Mouse (Mus musculus): ENCODE measurements around the gene Gltpd2. TPM values are rescaled to one million over a fixed set of nuclear protein-coding genes. Genes with fewer than 3 reads are reported as not detected.
"Not testable (repeated sequence)": the region's sequence is repeated elsewhere in the genome, so short reads cannot be mapped to it uniquely, and the experiment has no call there.

The Gltpd2 gene
- polyA plus RNA-seq (2012; rRNA removed), result 0.36 TPM in 1 of 2 replicates, not detected in the other

DNA sequence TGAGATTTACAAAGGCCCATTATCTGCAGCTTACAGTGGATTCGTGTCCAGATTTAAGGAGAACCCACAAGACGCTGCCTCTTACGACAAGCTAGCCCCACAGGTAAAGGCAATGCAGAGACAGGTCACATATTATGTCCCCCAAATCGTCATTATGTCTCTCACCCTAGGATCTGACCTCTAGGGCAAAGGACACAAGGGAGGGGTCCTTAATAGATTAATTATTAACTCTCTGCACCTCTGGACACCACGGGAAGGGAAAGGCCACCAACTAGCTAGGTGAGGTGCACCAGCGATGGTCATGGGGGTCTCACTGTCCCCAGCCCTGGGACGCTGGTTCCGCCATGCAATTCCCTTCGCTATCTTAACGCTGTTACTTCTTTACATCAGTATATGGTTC lies at the start of gene Gltpd2:
TSS of gene Gltpd2 (plus strand) at position 274 of the 400 bp plus-strand sequence.
- no peak for DNase-seq (ENCODE audit: low read depth)

GRCm38 (mm10) chr11:70469764-70470163 lies 49.2 kb upstream of the Gltpd2 start:
- DNase-seq (ENCODE audit: low read depth), result no peak

- no peak for DNase-seq (ENCODE audit: low read depth)
These were observed 46.3 kb upstream of the Gltpd2 start for GRCm38 (mm10) chr11:70472716-70473115.

DNA sequence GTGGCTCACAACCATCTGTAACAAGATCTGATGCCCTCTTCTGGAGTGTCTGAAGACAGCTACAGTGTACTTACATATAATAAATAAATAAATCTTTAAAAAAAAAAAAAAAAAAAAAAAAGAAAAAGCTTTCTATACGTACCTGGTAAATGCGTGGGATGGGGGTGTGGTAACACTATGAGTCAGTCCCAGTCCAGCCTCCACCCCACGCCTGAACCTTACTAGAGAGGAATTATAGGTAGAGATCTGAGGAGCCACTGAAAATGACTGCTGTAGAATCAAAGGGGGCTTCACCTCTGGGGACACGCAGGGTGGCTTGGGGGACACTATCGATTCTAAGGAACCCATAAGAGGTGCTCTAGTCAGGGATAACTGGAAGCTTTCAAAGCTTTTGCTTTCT lies 45.7 kb upstream of the Gltpd2 start:
- not testable (repeated sequence) for DNase-seq (ENCODE audit: low read depth)

GRCm38 (mm10) chr11:70474872-70475534 lies 44.0 kb upstream of the Gltpd2 start:
- no peak for DNase-seq (ENCODE audit: low read depth)

GRCm38 (mm10) chr11:70485498-70485897 lies 33.5 kb upstream of the Gltpd2 start:
- DNase-seq (ENCODE audit: low read depth), result no peak

DNA sequence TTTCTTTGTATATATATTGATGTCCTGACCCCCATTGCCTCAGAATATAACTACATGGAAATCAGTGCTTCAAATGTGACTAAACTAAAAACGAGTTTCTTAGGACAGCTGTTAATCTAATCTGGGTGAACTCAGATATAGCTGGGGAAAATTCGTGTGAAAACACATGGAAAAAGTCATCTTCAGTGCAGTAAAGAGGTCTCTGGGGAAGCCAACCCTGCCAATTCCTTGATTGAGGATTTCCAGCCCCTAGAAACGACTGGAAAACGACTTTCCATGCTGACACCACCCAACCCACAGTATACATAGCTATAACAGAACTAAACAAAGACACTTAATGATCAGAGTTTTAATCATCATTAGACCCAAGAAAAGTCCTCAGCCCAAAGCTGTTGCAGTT lies 31.2 kb upstream of the Gltpd2 start:
- DNase-seq (ENCODE audit: low read depth), result no peak

GRCm38 (mm10) chr11:70489138-70489537 lies 29.9 kb upstream of the Gltpd2 start:
- DNase-seq (ENCODE audit: low read depth), result no peak

GRCm38 (mm10) chr11:70489684-70490083 lies 29.3 kb upstream of the Gltpd2 start:
- no peak for DNase-seq (ENCODE audit: low read depth)

DNA sequence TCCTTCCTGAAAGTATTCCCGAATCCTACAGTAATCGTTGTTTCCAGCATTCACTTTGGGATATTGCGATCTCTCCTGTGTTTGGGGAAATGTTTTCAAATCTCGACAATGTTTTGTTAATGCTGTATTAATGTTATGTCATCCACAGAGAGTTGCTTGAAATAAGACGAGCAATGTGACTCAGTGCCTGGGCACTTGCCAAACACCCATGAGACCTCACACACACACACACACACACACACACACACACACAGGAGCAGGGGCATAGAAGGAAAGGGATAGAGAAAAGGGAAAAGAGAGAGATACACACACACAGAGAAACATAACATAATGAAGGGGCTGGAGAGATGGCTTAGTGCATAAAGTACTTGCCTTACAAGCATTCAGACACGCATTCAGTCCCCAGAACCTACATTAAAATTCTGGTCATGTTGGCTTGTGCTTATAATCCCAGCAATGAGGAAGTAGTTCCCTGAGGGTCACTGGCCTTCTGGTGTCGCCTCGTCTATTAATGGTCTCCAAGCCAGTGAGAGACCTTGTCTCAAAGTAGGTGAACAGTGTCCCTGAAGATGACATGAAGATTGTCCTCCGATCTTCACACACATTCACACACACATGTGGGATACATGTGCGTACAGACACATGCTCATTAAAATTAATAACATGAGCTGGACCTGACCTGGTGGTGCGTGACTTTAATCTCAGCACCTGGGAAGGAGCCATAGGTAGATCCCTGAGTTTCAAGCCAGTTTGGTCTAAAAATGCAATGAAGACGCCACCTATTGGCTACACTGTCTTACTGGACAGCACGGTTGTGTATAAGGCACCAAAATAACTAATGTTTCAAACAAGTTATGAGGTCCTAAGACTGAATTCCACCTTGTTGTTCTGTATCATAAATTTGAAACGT lies 19.2 kb upstream of the Gltpd2 start:
- no peak for DNase-seq (ENCODE audit: low read depth)

DNA sequence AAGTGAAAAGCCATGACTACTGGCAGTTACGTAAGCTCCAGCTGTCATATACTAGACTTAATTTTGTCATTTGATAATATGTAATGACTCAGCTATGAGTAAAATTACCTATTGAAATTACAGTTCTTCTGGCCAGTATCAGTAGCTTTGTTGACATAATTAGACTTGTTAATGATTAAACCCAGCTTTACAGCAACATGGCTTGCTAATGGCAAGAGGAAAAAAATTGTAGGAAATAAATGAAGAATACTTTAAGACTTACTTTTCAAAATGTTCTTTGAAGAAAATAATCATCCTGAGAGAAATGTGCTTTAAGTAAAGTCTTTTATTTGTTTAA lies 18.6 kb upstream of the Gltpd2 start:
- no peak for DNase-seq (ENCODE audit: low read depth)

GRCm38 (mm10) chr11:70502018-70502417 lies 17.0 kb upstream of the Gltpd2 start:
- DNase-seq (ENCODE audit: low read depth), result no peak

DNA sequence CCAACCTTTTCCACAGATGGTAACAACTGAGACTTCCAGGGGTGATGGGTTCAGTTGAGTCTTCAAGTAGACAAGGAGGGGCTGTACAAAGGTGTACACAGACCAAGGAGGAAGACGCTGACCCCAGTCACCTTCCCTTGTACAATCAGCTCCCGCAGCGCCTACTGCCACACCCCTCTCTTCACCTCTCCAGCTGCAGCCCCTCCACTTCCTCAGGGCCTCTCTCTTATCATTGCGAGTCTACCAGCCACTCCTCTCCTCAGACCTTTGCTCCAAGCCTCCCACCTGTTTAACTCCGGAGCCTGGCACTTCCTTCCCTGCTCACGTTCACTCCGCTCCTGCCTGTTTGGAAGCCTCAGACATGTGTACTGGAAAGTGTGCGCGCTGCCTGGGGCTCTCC lies 14.0 kb upstream of the Gltpd2 start, which contains the start of gene Tm4sf5:
TSS of gene Tm4sf5 (plus strand) at position 275 of the 400 bp plus-strand sequence.
- no peak for DNase-seq (ENCODE audit: low read depth)

DNA sequence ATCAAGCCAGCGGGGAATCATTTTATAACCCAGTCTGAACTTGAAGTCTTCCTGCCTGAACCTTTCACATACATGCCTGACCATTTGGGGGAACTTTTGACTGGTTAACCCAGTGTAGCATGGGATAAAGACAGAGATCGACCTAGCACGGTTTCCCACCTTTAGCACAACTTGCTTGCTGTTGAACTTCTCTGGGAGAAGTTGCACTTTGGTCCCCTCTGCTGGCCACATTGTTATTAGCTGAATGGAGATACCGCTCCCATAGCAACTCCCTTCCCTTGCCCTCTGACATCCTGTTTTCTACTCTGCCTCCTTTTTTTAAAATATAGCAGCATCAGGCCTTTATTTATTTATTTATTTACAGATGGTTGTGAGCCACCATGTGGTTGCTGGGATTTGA lies 12.6 kb upstream of the Gltpd2 start:
- DNase-seq (ENCODE audit: low read depth), result no peak

DNA sequence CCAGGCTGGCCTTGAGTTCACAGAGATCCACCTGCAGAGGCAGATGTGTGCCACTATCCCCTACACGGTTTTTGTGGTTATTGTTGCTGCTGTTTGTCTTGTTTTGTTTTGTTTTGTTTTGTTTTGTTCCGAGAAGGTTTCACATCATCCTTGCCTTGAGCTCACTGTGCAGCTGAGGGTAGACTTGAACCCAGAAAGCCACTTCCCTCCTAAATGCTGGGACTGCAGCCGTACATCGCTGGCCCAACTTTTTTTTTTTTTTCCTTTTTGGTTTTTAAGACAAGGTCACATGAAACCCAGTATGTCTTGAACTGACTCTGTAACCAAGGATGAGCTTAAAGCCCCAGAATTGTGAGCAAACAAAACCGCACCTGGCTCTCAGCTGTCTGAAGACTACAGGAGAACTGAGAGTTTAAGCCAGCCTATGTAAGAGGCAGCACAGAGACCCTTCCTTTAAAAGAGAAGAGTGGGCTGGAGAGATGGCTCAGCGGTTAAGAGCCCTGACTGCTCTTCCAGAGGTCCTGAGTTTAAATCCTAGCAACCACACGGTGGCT lies 12.0 kb upstream of the Gltpd2 start:
- DNase-seq (ENCODE audit: low read depth), result no peak

- DNase-seq (ENCODE audit: low read depth), result no peak
These were observed 9.0 kb upstream of the Gltpd2 start for GRCm38 (mm10) chr11:70509753-70510564.

DNA sequence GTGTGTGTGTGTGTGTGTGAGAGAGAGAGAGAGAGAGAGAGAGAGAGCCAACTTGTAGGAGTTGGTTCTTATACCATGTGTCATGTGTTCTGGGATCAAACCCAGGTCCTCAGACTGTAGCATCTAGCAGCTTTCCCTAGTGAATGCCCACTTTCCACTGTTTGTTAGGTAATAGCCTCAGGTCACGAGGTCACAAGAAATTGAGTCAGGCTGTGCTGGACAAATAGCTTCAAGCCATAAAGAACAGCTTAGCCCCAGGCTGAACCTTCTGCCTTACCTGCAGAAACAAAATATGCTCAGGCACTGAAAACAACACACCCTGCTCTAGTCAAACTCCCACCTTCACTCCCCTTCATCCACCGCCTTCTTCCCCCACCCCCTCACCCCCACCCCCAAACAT lies 7.8 kb upstream of the Gltpd2 start:
- no peak for DNase-seq (ENCODE audit: low read depth)

- no peak for DNase-seq (ENCODE audit: low read depth)
These were observed 7.2 kb upstream of the Gltpd2 start for GRCm38 (mm10) chr11:70511825-70512224.

GRCm38 (mm10) chr11:70512709-70513342 lies 6.2 kb upstream of the Gltpd2 start:
- no peak for DNase-seq (ENCODE audit: low read depth)

- no peak for DNase-seq (ENCODE audit: low read depth)
These were observed 5.5 kb upstream of the Gltpd2 start for GRCm38 (mm10) chr11:70513520-70513919.

- no peak for DNase-seq (ENCODE audit: low read depth)
These were observed 4.7 kb upstream of the Gltpd2 start, which contains the start of gene Vmo1 for GRCm38 (mm10) chr11:70514288-70514687. Gene Vmo1 (minus strand): TSS chr11:70514616.
